ENCODE assay signal across 24 mouse cellular contexts in the genomic region with DNA sequence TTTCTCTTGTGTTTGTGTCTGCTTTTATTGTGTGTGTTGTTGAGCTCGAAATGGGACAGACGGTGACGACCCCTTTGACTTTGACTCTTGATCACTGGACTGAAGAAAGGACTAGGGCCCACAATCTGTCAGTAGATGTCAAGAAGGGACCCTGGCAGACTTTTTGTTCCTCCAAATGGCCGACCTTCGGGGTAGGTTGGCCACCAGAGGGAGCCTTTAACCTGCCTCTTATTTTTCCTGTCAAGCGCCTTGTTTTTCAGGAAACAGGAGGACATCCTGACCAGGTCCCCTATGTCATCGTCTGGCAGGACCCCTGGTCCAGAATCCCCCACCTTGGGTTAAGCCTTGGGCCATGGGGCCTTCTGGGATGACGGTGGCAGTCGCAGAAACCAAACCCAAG. TPM values are rescaled to one million over a fixed set of nuclear protein-coding genes. Genes with fewer than 3 reads are reported as not detected.
DNase-seq lines count a peak whose midpoint lies in the region; ATAC-seq and TF ChIP-seq lines count a peak whose summit lies in the region.
"Not testable (repeated sequence)": the region's sequence is repeated elsewhere in the genome, so short reads cannot be mapped to it uniquely, and the experiment has no call there.
"Had no signal": no experiment of that assay in that cellular context is flagged by ENCODE, and none has a peak within 500 bp of the region (broad histone marks: within the 10 kb centered on the region; RNA-seq: fewer than 3 reads in every experiment).

No protein-coding gene starts in this region.

- TF ChIP-seq CTCF in CH12.LX (conservative IDR thresholded peaks at IDR 0.05 in 1 of 2, IDR thresholded peaks at IDR 0.05 in 1 of 2; ENCODE audit: low read depth in 2 of 2, low read length in 2 of 2), result peak in 1 of 2 experiments; percentile 51; a peak in 2 of 4 replicates
- not testable (repeated sequence) for TF ChIP-seq CTCF in stomach, postnatal 0 days (IDR thresholded peaks at IDR 0.05; ENCODE audit: low read depth)

- not testable (repeated sequence) for H3K4me3 ChIP-seq in CH12.LX (replicated peaks in 1 of 3; ENCODE audit: low read depth in 2 of 3, low read length in 2 of 3, poor library complexity in 1 of 3); stomach, postnatal 0 days (ENCODE audit: low read depth, low read length)

- not testable (repeated sequence) for TF ChIP-seq EP300 in CH12.LX (IDR thresholded peaks at IDR 0.05; ENCODE audit: low read length); stomach, postnatal 0 days (optimal IDR thresholded peaks at IDR 0.05)

- H3K27me3 ChIP-seq in CH12.LX (replicated peaks), result peaks cover 12% of the 10 kb centered on the region
- not testable (repeated sequence) for H3K27me3 ChIP-seq in stomach, postnatal 0 days (ENCODE audit: control insufficient read depth, insufficient read depth, low read length)

- DNase-seq in 3T3-L1 (ENCODE audit: low read depth, low spot score) (peak; percentile 41), CH12.LX (ENCODE audit: extremely low read depth) (peak; percentile 7), MN1 (ENCODE audit: low spot score) (peak; percentile 46), adipocyte (ENCODE audit: low spot score) (peak; percentile 14)
- peak; percentile 37 for DNase-seq in heart, adult 11 months
- not testable (repeated sequence) for DNase-seq in stomach, postnatal 0 days (ENCODE audit: low spot score)

- not testable (repeated sequence) for H3K4me2 ChIP-seq in CH12.LX (ENCODE audit: insufficient read depth, low read depth, poor library complexity, severe bottlenecking); stomach, postnatal 0 days (replicated peaks; ENCODE audit: low read depth)

- dilution Hi-C loops in CH12.LX (cut with MboI; ENCODE audit: extremely low pct_ligation_motif_present, extremely low pct_unique_long_range_greater_than_20kb, low sequenced_read_pairs), result not testable (repeated sequence)

- peak; percentile 37 for TF ChIP-seq RAD21 in CH12.LX (IDR thresholded peaks at IDR 0.05; ENCODE audit: low read depth, low read length)

- H3K27ac ChIP-seq in CH12.LX (ENCODE audit: insufficient read depth, low read depth); stomach, postnatal 0 days (replicated peaks): not testable (repeated sequence)

- H3K4me1 ChIP-seq in CH12.LX (ENCODE audit: control insufficient read depth in 1 of 2, insufficient read depth in 2 of 2); stomach, postnatal 0 days (replicated peaks; ENCODE audit: control insufficient read depth, insufficient read depth): not testable (repeated sequence)

- in situ Hi-C loops in CH12.LX (cut with MboI; ENCODE audit: low pct_ligation_motif_present, low pct_unique_long_range_greater_than_20kb, low sequenced_read_pairs), result not testable (repeated sequence)

- not testable (repeated sequence) for TF ChIP-seq POLR2A in CH12.LX (IDR thresholded peaks at IDR 0.05; ENCODE audit: low read depth, low read length)

- not testable (repeated sequence) for H3K9me3 ChIP-seq in CH12.LX (replicated peaks; ENCODE audit: low read length); stomach, postnatal 0 days (ENCODE audit: control insufficient read depth, low read length)

- H3K36me3 ChIP-seq in CH12.LX (replicated peaks in 1 of 2; ENCODE audit: control insufficient read depth in 1 of 2, insufficient read depth in 1 of 2, low read length in 1 of 2); stomach, postnatal 0 days (ENCODE audit: control insufficient read depth, insufficient read depth, low read length): not testable (repeated sequence)

- not testable (repeated sequence) for H3K9ac ChIP-seq in CH12.LX (ENCODE audit: insufficient read depth, low read depth); stomach, postnatal 0 days (ENCODE audit: low read length)

- not testable (repeated sequence) for H3K79me2 ChIP-seq in CH12.LX (replicated peaks; ENCODE audit: control insufficient read depth, extremely low read depth, insufficient read depth, poor library complexity, severe bottlenecking)

- 0 out of 2 replicates have a peak, but pooled peaks have one; percentile 29 for ATAC-seq in stomach, postnatal 0 days (ENCODE audit: low FRiP score, low TSS enrichment)

- 86% methylated on average over 9 of the region's 9 CpGs for WGBS in stomach, postnatal 0 days

TF ChIP-seq in CH12.LX, 34 proteins besides CTCF, POLR2A, EP300 and RAD21:
- TF ChIP-seq SMC3 (IDR thresholded peaks at IDR 0.05; ENCODE audit: low read depth, low read length), result peak; percentile 27; the same call in 1 of the 2 replicates

RNA-seq across cellular contexts. Expression of a gene that starts 5.9 kb away (rescaled TPM):
- total RNA-seq in CH12.LX (2012; rRNA removed) (not detected in 2 replicates), CH12.LX (2014; rRNA removed) (not detected in 2 replicates)
- not detected in 2 replicates for polyA plus RNA-seq in CH12.LX (2012; ENCODE audit: insufficient read length, low read depth)
- not detected in 2 replicates for polyA plus RNA-seq in stomach, postnatal 0 days (2015; fragmentation: Nextera tagmentation; extraction: Ambion mirVana)
- total RNA-seq: adrenal gland, adult 2 months; adrenal gland, postnatal 10 days; adrenal gland, postnatal 25 days; adrenal gland, postnatal 4 days; common myeloid progenitor, adult 5-6 weeks; forebrain, postnatal 0 days had no signal
- polyA plus RNA-seq: activated CD4-positive, CD25-positive, alpha-beta regulatory T cell, adult 4 months; adrenal gland, adult 2 months; brain, embryonic 14.5 days; CD4-positive, CD25-positive, alpha-beta regulatory T cell, adult 4 months; embryonic facial prominence, embryonic 11.5 days; embryonic facial prominence, embryonic 13.5 days; embryonic facial prominence, embryonic 15.5 days; erythroblast, embryonic 14.5 days; forebrain, embryonic 10.5 days; forebrain, embryonic 13.5 days; forebrain, embryonic 15.5 days; forebrain, postnatal 0 days; G1E; Patski had no signal

RNA-seq across cellular contexts. Expression of a gene that starts 13.5 kb away (rescaled TPM):
- total RNA-seq in CH12.LX (2012; rRNA removed) (not detected in 2 replicates), CH12.LX (2014; rRNA removed) (not detected in 2 replicates)
- not detected in 2 replicates for polyA plus RNA-seq in CH12.LX (2012; ENCODE audit: insufficient read length, low read depth)
- not detected in 2 replicates for polyA plus RNA-seq in stomach, postnatal 0 days (2015; fragmentation: Nextera tagmentation; extraction: Ambion mirVana)
- total RNA-seq: adrenal gland, adult 2 months; adrenal gland, postnatal 10 days; adrenal gland, postnatal 25 days; adrenal gland, postnatal 4 days; common myeloid progenitor, adult 5-6 weeks; forebrain, postnatal 0 days had no signal
- polyA plus RNA-seq: activated CD4-positive, CD25-positive, alpha-beta regulatory T cell, adult 4 months; adrenal gland, adult 2 months; brain, embryonic 14.5 days; CD4-positive, CD25-positive, alpha-beta regulatory T cell, adult 4 months; embryonic facial prominence, embryonic 11.5 days; embryonic facial prominence, embryonic 13.5 days; embryonic facial prominence, embryonic 15.5 days; forebrain, embryonic 10.5 days; forebrain, embryonic 13.5 days; forebrain, embryonic 15.5 days; forebrain, postnatal 0 days; G1E; Patski had no signal
